Mouse (Mus musculus) erythroblast, embryonic 14.5 days (primary cell): ENCODE data around the gene Phc2. TPM values are rescaled to one million over a fixed set of nuclear protein-coding genes. Genes with fewer than 3 reads are reported as not detected.
"Not testable (repeated sequence)": the region's sequence is repeated elsewhere in the genome, so short reads cannot be mapped to it uniquely, and the experiment has no call there.

Experiments used
- H3K27me3 ChIP-seq: 2 replicates; pipeline ENCODE4 v1.6.1; 2012; ENCODE audit warnings: inconsistent platforms; ENCODE audit not compliant: control insufficient read depth
- H3K36me3 ChIP-seq: 2 replicates; pipeline ENCODE4 v1.6.1; 2012; ENCODE audit warnings: mild to moderate bottlenecking, inconsistent platforms; ENCODE audit not compliant: control insufficient read depth
- H3K4me1 ChIP-seq: 2 replicates; pipeline ENCODE4 v1.6.1; 2012; ENCODE audit warnings: inconsistent platforms; ENCODE audit not compliant: control insufficient read depth
- H3K4me3 ChIP-seq: replicated peaks from 2 replicates; pipeline ENCODE3; 2012; ENCODE audit warnings: moderate library complexity, mild to moderate bottlenecking, inconsistent platforms
- H3K9me3 ChIP-seq: 2 replicates; pipeline ENCODE4 v1.6.1; 2012; ENCODE audit warnings: low read length, inconsistent platforms, mixed read lengths; ENCODE audit not compliant: control insufficient read depth
- GATA1 ChIP-seq: IDR thresholded peaks from 2 replicates; pipeline ENCODE4 v1.6.1; 2012; ENCODE audit warnings: low read length, inconsistent platforms, mixed read lengths
- TAL1 ChIP-seq: IDR thresholded peaks from 3 replicates; pipeline ENCODE4 v1.6.1; 2012; ENCODE audit warnings: low read length, inconsistent platforms, mixed read lengths
- polyA plus RNA-seq: library from polyadenylated mRNA; stranded (reverse); fragments of >175 nt; gene quantifications from 2 replicates; pipeline ENCODE4 v1.2.3, GENCODE M21; 2012

Phc2 gene
- polyA plus RNA-seq, 1 experiment = 9.0 TPM

GRCm38 (mm10) chr4:128661063-128661462, 6.6 kb downstream of the Phc2 start:
- Histone ChIP-seq H3K36me3 (no peaks in the 10 kb centered on the region), H3K27me3 (peaks cover 6% of the 10 kb centered on the region), H3K4me3 (no peak overlapping the region), H3K9me3 (no peaks in the 10 kb centered on the region), H3K4me1 (peaks cover 30% of the 10 kb centered on the region)
- TF ChIP-seq TAL1 (no peak), GATA1 (no peak)

- no peaks in the 10 kb centered on the region for H3K9me3 ChIP-seq
- no peaks in the 10 kb centered on the region for H3K36me3 ChIP-seq
- TF ChIP-seq GATA1 (no peak), TAL1 (no peak)
- peaks cover 37% of the 10 kb centered on the region for H3K4me1 ChIP-seq
- H3K4me3 ChIP-seq = no peak overlapping the region
- H3K27me3 ChIP-seq = no peaks in the 10 kb centered on the region
Measured at GRCm38 (mm10) chr4:128664002-128664401, 9.5 kb downstream of the Phc2 start.

- not testable (repeated sequence) for H3K9me3 ChIP-seq
Measured at GRCm38 (mm10) chr4:128666362-128666761, 11.9 kb downstream of the Phc2 start.

DNA sequence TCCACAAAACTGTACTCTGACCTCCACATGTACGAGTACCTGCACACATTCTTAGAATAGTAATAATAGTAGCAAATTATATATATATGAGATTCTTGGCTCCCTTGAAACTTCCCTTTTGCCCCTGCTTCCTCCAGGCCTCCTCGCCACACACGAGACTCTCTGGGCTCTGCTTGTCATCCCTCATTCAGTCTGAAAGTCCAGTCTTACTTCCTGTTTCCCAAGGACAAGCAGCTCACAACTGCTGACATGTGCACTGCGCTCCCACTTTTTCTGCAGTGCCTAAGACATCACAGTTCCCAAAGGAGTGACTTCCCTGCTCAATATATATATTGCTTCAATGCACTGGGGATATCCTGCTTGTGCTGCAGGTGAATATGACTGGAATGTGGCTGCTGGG, 12.7 kb downstream of the Phc2 start:
- H3K9me3 ChIP-seq, H3K27me3 ChIP-seq, H3K36me3 ChIP-seq, H3K4me3 ChIP-seq: not testable (repeated sequence)
- peaks cover 51% of the 10 kb centered on the region for H3K4me1 ChIP-seq

More at GRCm38 (mm10) chr4:128666362-128666761, 11.9 kb downstream of the Phc2 start:
- H3K4me1 ChIP-seq = peaks cover 51% of the 10 kb centered on the region
- H3K27me3 ChIP-seq, H3K36me3 ChIP-seq, H3K4me3 ChIP-seq: not testable (repeated sequence)

GRCm38 (mm10) chr4:128669229-128669628, 14.7 kb downstream of the Phc2 start:
- TF ChIP-seq TAL1 = no peak
- TF ChIP-seq GATA1 = no peak
- Histone ChIP-seq H3K4me1 (peaks cover 53% of the 10 kb centered on the region), H3K9me3 (no peaks in the 10 kb centered on the region), H3K4me3 (no peak overlapping the region), H3K27me3 (no peaks in the 10 kb centered on the region), H3K36me3 (no peaks in the 10 kb centered on the region)

GRCm38 (mm10) chr4:128670566-128671191, 16.2 kb downstream of the Phc2 start:
- H3K4me3 ChIP-seq = no peak overlapping the region
- no peak for TF ChIP-seq GATA1
- no peak for TF ChIP-seq TAL1
- H3K9me3 ChIP-seq = no peaks in the 10 kb centered on the region
- H3K36me3 ChIP-seq = no peaks in the 10 kb centered on the region
- H3K27me3 ChIP-seq = no peaks in the 10 kb centered on the region
- peaks cover 52% of the 10 kb centered on the region for H3K4me1 ChIP-seq

GRCm38 (mm10) chr4:128672494-128672893, 18.0 kb downstream of the Phc2 start:
- H3K9me3 ChIP-seq = no peaks in the 10 kb centered on the region
- no peak for TF ChIP-seq TAL1
- TF ChIP-seq GATA1 = no peak
- no peak overlapping the region for H3K4me3 ChIP-seq
- no peaks in the 10 kb centered on the region for H3K36me3 ChIP-seq
- H3K4me1 ChIP-seq = peaks cover 46% of the 10 kb centered on the region
- H3K27me3 ChIP-seq = no peaks in the 10 kb centered on the region

DNA sequence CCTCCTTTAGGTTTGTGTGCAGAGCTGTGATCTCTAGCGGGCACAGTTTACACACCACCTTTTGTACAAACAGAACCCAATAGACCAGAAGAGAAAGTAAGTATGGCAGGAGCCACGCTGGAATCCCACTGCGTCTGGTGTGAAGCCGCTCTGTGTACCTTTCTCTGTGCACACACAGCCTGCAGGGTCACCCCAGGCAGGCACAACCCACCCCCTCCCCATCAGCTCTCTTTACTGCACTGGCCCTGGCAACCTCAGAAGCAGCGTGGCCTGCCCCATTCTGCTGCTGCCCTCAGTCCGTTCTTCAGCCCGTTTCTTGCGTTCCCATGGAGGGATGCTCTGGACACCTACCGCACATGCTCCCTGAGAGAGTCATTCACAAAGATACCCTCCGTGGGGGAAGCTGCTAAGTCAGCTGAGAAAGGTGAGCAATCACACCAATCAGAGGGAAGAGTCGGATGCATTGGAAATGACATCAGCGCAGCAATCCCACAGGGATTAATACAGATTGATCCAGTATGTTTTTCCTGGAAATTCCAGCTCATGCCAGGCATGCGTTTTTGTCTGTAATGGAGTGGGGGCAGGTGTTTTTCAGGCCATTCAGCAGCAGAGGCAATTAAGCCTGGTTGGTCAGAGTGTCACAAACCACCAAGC, 24.2 kb downstream of the Phc2 start:
- no peaks in the 10 kb centered on the region for H3K4me1 ChIP-seq
- no peaks in the 10 kb centered on the region for H3K27me3 ChIP-seq
- no peaks in the 10 kb centered on the region for H3K9me3 ChIP-seq
- no peak overlapping the region for H3K4me3 ChIP-seq
- H3K36me3 ChIP-seq = no peaks in the 10 kb centered on the region
- TF ChIP-seq TAL1 (no peak), GATA1 (no peak)

GRCm38 (mm10) chr4:128681126-128681525, 26.6 kb downstream of the Phc2 start:
- no peak for TF ChIP-seq TAL1
- no peak for TF ChIP-seq GATA1
- no peaks in the 10 kb centered on the region for H3K9me3 ChIP-seq
- no peaks in the 10 kb centered on the region for H3K36me3 ChIP-seq
- H3K4me3 ChIP-seq = no peak overlapping the region
- no peaks in the 10 kb centered on the region for H3K27me3 ChIP-seq
- H3K4me1 ChIP-seq = no peaks in the 10 kb centered on the region

GRCm38 (mm10) chr4:128682281-128682680, 27.8 kb downstream of the Phc2 start:
- Histone ChIP-seq H3K4me3 (no peak overlapping the region), H3K36me3 (no peaks in the 10 kb centered on the region), H3K4me1 (no peaks in the 10 kb centered on the region), H3K9me3 (no peaks in the 10 kb centered on the region; the same call in 1 of the 2 replicates), H3K27me3 (no peaks in the 10 kb centered on the region)
- TF ChIP-seq TAL1 (no peak), GATA1 (no peak)
